Mouse (Mus musculus): Measurements from ENCODE around the gene Prx. TPM values are rescaled to one million over a fixed set of nuclear protein-coding genes. Genes with fewer than 3 reads are reported as not detected.

Gene Prx
- total RNA-seq (2023) = 1.9 TPM

DNA sequence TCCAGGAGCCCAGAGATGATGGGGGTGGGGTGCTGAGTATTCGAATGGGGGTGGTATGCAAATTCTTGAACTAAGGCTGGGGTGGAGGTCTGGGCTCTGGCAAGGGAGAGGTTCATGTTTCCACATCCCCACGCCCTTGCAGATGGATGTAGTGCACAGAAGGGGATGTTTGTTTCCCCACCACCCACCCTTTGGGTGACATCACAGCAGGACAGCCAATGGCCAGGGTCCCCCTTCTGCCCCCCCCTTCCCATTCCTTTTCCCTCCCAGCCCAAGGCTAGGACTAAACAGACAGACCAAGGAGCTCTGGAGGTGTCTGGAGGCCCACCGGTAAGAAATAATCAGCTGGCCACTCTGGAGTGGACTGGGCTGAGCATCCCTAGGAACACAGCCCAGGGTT lies at the start of gene Prx:
Gene Prx (plus strand): TSS at position 289 of the 400 bp plus-strand sequence.

GRCm38 (mm10) chr7:27473156-27473834 lies 25.8 kb upstream of the Prx start, which contains the start of gene Sertad3:
Gene Sertad3, plus strand, starts transcription at chr7:27473768.

DNA sequence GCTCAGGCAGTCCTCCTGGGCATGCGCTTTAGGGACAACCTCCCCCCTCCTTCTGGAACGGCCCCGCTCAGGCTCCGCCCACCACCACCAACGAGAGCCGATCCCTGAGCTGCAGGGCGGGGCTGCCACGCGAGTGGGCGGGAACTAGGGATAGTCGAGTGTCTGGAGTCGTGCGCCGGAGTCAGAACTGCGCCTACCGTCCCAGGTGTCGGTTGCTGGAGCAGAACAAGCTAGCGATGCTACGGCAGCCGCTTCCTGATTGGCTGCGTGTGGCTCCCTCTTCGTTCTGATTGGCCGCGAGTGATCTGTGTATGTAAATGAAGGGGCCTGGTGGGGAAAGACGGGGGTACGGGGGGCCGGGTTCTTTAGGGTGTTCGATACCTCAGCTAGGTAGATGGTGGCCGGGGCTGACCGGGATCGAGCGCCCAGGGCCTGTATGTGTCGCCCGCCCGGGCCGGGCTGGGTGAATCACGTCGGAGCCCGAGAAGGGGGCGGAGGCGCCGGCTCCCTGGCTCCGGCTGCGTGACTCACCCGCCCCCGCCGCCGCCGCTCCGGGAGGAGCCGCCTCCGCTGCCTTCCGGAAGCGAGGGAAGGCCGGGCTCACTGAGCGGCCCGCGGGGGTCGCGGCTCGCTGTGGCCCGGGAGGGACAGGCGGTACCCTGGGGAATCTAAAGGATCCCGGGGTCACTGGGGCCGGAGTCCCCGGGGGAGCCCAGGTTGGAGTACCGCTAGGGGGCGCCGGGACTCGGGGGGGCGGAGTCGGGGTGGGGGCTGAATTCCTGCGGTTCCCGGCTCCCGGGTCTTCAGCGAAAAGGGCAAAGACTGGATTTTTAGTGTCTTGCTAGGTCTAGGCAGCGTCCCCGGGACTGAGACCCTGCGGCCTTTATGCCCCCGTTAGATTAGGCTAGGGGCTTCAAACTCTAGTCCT lies 12.1 kb upstream of the Prx start, which contains the start of gene Sertad1:
Gene Sertad1 (plus strand): TSS at position 141 of the 928 bp plus-strand sequence.

GRCm38 (mm10) chr7:27522967-27523366 lies 23.8 kb downstream of the Prx start, which contains the start of gene Hipk4:
Gene Hipk4, plus strand, starts transcription at chr7:27523267.

GRCm38 (mm10) chr7:27552931-27553513 lies 53.9 kb downstream of the Prx start, which contains the start of the genes Pld3 and 2310022A10Rik:
Gene Pld3, minus strand, starts transcription at chr7:27553218.
Gene 2310022A10Rik, plus strand, starts transcription at chr7:27553233.

Other genes starting within 250 kb of the Prx start
- gene Numbl, start 240.9 kb upstream of the Prx start, total RNA-seq (2023) = 2.4 TPM
- gene Ltbp4, start 161.6 kb upstream of the Prx start, total RNA-seq (2023) = 8.7 TPM
- 70.0 TPM for gene Shkbp1, start 143.3 kb upstream of the Prx start, total RNA-seq (2023)
- gene Gm20479, start 141.9 kb upstream of the Prx start, total RNA-seq (2023) = 5.5 TPM
- not detected for gene Sptbn4, start 51.6 kb upstream of the Prx start, total RNA-seq (2023)
- gene Blvrb, start 51.3 kb upstream of the Prx start, total RNA-seq (2023) = 14.0 TPM
- 12.6 TPM for gene Sertad3, start 25.6 kb upstream of the Prx start, total RNA-seq (2023)
- gene Sertad1, start 12.4 kb upstream of the Prx start, total RNA-seq (2023) = 53.7 TPM
- 0.24 TPM for gene Hipk4, start 23.9 kb downstream of the Prx start, total RNA-seq (2023)
- gene Pld3, start 53.9 kb downstream of the Prx start, total RNA-seq (2023) = 126 TPM
- 21.8 TPM for gene 2310022A10Rik, start 53.9 kb downstream of the Prx start, total RNA-seq (2023)
- 137 TPM for gene Akt2, start 92.2 kb downstream of the Prx start, total RNA-seq (2023)
- gene Ttc9b, start 154.6 kb downstream of the Prx start, total RNA-seq (2023) = not detected
- 16.1 TPM for gene Map3k10, start 175.3 kb downstream of the Prx start, total RNA-seq (2023)
- 0.80 TPM for gene Zfp607b, start 190.0 kb downstream of the Prx start, total RNA-seq (2023)
- gene Zfp60, start 232.1 kb downstream of the Prx start, total RNA-seq (2023) = 12.4 TPM